Mouse (Mus musculus) erythroblast, embryonic 14.5 days (primary cell): ENCODE data around the gene Morn5.

Experiments used
- GATA1 ChIP-seq: IDR thresholded peaks from 2 replicates; pipeline ENCODE4 v1.6.1; 2012; ENCODE audit warnings: low read length, inconsistent platforms, mixed read lengths
- TAL1 ChIP-seq: IDR thresholded peaks from 3 replicates; pipeline ENCODE4 v1.6.1; 2012; ENCODE audit warnings: low read length, inconsistent platforms, mixed read lengths

GRCm38 (mm10) chr2:36010579-36010978, 38.7 kb upstream of the Morn5 start:
- TF ChIP-seq TAL1: no peak
- no peak for TF ChIP-seq GATA1
